Mouse (Mus musculus): ENCODE measurements at regions not wholly inside any gene's neighbourhood (a gene's known extent, or its start where the extent isn't known, plus 50 kb on each side); places are given as distances from the start of the nearest gene placed in this dataset.

DNA sequence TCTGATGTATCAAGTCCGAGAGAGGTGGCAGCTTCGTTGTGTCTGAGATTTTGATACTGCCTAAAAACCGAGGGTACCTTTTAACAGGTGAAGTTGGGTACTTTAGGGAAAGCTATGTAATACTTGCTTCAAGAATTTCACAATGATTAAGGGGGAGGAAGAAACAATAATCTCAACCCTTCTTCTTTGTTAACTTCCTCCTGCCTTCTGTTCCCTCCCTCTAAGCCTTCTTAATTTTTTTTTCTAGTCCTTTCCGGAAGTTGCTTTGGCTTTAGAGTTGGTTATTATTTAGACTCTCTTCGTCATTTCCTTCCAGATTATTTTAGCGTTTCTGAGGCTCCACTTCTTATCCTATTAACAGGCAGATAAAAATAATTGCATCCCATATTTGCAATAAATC lies 121.2 kb downstream of the Btg1 start:
- Histone ChIP-seq H3K4me3 (ENCODE audit: extremely low read depth, insufficient read depth, insufficient read length) (no peak overlapping the region), H3K36me3 (ENCODE audit: control insufficient read depth, insufficient read depth, low read length) (no peaks in the 10 kb centered on the region), H3K27me3 (ENCODE audit: control insufficient read depth, insufficient read depth, low read length) (no peaks in the 10 kb centered on the region), H3K4me1 (ENCODE audit: control insufficient read depth, insufficient read depth, insufficient read length) (no peaks in the 10 kb centered on the region), H3K27ac (ENCODE audit: insufficient read depth, low read length) (no peak overlapping the region)
- TF ChIP-seq CTCF (IDR thresholded peaks at IDR 0.05; ENCODE audit: extremely low read depth, insufficient read depth, insufficient read length, insufficient replicate concordance) (no peak), POLR2A (IDR thresholded peaks at IDR 0.05; ENCODE audit: low read depth, low read length) (no peak)
- 78% methylated on average over 6 of the region's 6 CpGs for WGBS
- no peak for DNase-seq (ENCODE audit: low read depth in 1 of 2, low spot score in 2 of 2)

DNA sequence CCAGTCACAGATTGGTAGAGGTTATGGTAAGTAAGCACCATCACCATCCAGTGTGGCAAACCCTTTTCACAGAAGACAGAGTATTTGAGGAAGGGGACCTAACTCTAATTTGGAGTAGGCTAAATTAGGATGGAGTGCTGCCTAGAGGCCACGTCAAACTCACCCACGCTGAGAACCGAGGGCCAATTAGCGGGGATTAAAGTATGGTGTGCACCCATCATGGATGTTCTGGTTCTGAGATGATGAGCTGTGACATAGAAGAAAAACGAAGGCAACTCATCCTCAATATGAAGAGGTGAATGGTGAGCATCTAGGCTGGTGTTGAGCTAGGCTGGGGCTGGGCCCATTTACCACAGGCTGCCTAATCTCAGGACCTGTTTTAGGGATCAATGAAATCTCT lies 121.8 kb downstream of the Btg1 start:
- 96% methylated on average over 5 of the region's 5 CpGs for WGBS
- DNase-seq (ENCODE audit: low read depth in 1 of 2, low spot score in 2 of 2) = no peak
- Histone ChIP-seq H3K4me1 (ENCODE audit: control insufficient read depth, insufficient read depth, insufficient read length) (no peaks in the 10 kb centered on the region), H3K36me3 (ENCODE audit: control insufficient read depth, insufficient read depth, low read length) (no peaks in the 10 kb centered on the region), H3K4me3 (ENCODE audit: extremely low read depth, insufficient read depth, insufficient read length) (no peak overlapping the region), H3K27ac (ENCODE audit: insufficient read depth, low read length) (no peak overlapping the region), H3K27me3 (ENCODE audit: control insufficient read depth, insufficient read depth, low read length) (no peaks in the 10 kb centered on the region)
- no peak for TF ChIP-seq POLR2A (IDR thresholded peaks at IDR 0.05; ENCODE audit: low read depth, low read length)
- TF ChIP-seq CTCF (IDR thresholded peaks at IDR 0.05; ENCODE audit: extremely low read depth, insufficient read depth, insufficient read length, insufficient replicate concordance) = no peak

DNA sequence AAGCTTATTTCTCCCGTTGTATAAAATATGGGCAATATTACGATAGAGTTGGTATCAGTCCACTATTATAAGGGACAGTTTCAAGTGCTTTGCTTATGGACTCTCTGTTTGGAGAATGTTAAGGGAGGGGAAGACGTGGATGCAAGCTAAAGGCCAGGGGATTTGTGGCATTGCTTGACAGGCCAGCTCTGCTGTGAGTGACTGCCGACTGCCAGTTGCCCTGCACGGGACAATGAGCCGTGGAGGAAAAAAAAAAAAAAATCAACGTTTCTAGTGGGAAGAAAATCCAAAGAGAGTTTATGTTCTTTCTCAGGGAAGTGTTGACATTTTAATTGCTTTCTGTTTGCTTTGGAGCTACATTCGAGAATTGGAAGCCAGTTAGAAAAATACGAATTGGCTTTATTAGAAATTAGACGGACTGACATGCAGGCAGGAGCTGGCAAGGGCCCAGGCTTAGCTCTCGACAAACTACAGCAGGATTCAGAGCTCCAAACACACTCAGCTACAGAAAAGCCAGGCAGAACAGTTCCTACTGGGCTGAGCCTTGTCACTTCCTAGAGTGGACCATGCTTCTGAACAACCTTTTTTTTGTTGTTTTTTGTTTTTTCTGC lies 127.5 kb downstream of the Btg1 start:
- Histone ChIP-seq H3K4me1 (ENCODE audit: control insufficient read depth, insufficient read depth, insufficient read length) (no peaks in the 10 kb centered on the region), H3K27me3 (ENCODE audit: control insufficient read depth, insufficient read depth, low read length) (no peaks in the 10 kb centered on the region), H3K4me3 (ENCODE audit: extremely low read depth, insufficient read depth, insufficient read length) (no peak overlapping the region), H3K27ac (ENCODE audit: insufficient read depth, low read length) (no peak overlapping the region), H3K36me3 (ENCODE audit: control insufficient read depth, insufficient read depth, low read length) (no peaks in the 10 kb centered on the region)
- no peak for TF ChIP-seq CTCF (IDR thresholded peaks at IDR 0.05; ENCODE audit: extremely low read depth, insufficient read depth, insufficient read length, insufficient replicate concordance)
- no peak for TF ChIP-seq POLR2A (IDR thresholded peaks at IDR 0.05; ENCODE audit: low read depth, low read length)
- no peak for DNase-seq (ENCODE audit: low read depth in 1 of 2, low spot score in 2 of 2)
- WGBS = 73% methylated on average over 11 of the region's 11 CpGs

DNA sequence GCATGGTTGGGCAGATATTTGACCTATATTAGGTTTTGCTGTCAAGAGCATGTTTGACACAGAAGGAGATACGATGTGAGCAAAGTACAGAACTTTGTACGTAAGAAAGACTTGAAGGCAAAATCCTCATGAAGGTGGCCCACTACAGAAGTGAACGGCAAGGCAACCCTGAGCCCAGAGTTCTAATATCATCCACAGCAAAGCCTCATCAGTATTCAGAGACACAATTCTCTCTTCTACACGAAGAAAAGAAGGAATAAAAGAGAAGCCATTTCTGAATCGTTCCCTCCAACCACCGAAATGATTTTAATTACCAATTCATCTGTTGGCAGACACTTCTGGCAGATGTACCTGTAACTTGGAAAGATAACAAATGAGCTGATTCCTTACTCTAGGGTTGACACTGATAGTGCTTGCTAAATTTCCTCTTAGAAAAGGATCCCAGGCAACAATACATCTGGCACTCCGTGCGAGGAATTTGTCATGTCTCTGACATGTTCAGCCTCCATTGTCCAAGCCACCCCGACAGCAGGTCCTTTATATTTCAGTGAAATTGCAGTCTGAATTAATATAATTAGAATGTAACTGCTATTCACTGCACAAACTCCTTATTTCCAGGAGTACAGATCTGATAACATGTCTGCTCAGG lies 130.3 kb downstream of the Btg1 start:
- DNase-seq (ENCODE audit: low read depth in 1 of 2, low spot score in 2 of 2) = no peak
- 93% methylated on average over 9 of the region's 9 CpGs for WGBS
- H3K4me3 ChIP-seq (ENCODE audit: extremely low read depth, insufficient read depth, insufficient read length) = no peak overlapping the region

DNA sequence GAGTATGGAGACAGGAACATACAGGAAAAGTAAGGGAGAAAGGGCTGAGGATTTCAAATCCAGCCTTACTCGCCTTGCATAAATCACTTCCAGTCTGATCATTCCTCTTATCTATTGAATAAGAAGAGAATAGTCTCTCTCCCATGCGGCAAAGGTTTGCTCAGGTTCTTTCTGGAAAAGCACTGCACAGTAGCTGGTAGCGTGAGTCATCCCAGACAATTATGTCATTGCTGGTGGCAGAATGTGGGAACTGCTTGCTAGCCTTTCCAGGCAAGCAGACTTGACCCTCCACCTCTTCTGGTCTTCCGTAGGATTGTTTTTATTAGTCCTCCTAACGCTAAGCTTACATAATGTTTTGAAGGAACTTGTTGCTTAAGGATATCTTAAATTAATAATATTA lies 134.1 kb downstream of the Btg1 start:
- H3K27me3 ChIP-seq (ENCODE audit: control insufficient read depth, insufficient read depth, low read length) = no peaks in the 10 kb centered on the region
- WGBS = 72% methylated on average over 5 of the region's 5 CpGs
- no peak for DNase-seq (ENCODE audit: low read depth in 1 of 2, low spot score in 2 of 2)
- TF ChIP-seq CTCF (IDR thresholded peaks at IDR 0.05; ENCODE audit: extremely low read depth, insufficient read depth, insufficient read length, insufficient replicate concordance) = no peak
- no peak for TF ChIP-seq POLR2A (IDR thresholded peaks at IDR 0.05; ENCODE audit: low read depth, low read length)
- no peak overlapping the region for H3K27ac ChIP-seq (ENCODE audit: insufficient read depth, low read length)
- H3K4me1 ChIP-seq (ENCODE audit: control insufficient read depth, insufficient read depth, insufficient read length) = peaks cover 5% of the 10 kb centered on the region; the same call in 1 of the 2 replicates
- no peaks in the 10 kb centered on the region for H3K36me3 ChIP-seq (ENCODE audit: control insufficient read depth, insufficient read depth, low read length)
- no peak overlapping the region for H3K4me3 ChIP-seq (ENCODE audit: extremely low read depth, insufficient read depth, insufficient read length)

More for the DNA sequence above, 130.3 kb downstream of the Btg1 start:
- no peak overlapping the region for H3K27ac ChIP-seq (ENCODE audit: insufficient read depth, low read length)
- peaks cover 5% of the 10 kb centered on the region; the same call in 1 of the 2 replicates for H3K4me1 ChIP-seq (ENCODE audit: control insufficient read depth, insufficient read depth, insufficient read length)
- no peak for TF ChIP-seq CTCF (IDR thresholded peaks at IDR 0.05; ENCODE audit: extremely low read depth, insufficient read depth, insufficient read length, insufficient replicate concordance)
- no peaks in the 10 kb centered on the region for H3K36me3 ChIP-seq (ENCODE audit: control insufficient read depth, insufficient read depth, low read length)
- H3K27me3 ChIP-seq (ENCODE audit: control insufficient read depth, insufficient read depth, low read length) = no peaks in the 10 kb centered on the region

DNA sequence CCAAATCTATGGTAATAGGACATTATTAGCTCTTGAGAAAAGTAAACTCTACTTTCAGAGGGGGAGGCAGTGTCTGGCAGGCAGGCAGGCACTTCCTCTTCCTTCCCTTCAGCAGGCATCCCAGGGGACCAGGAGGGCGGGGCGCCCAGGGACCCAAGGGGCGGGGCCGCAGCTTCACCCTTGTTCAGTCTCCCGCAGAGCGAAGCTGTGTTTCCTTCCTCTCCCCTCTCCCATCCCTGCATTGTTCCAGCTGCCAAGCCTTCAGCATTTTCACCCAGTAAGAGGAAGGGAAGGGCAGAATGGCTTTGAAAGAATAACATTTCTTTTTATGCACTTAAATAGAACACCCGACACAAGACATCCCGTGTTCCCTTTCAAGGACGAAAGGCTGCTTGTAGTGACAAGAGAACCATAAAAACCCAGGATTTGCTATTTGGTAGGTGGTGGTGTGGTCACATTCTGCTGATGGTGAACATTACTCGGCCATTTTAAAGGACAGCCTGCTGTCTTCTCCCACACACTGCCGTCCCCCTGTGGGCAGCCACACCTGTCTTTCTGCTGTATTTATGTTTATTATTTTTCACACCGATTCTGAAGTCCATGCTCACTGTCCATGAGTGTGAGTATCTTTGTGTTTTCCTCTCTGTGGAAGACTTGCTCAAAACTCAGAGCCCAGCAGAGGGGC lies 134.9 kb downstream of the Btg1 start:
- Histone ChIP-seq H3K27ac (ENCODE audit: insufficient read depth, low read length) (peak overlapping the region; percentile 7; the same call in 1 of the 2 replicates), H3K4me1 (ENCODE audit: control insufficient read depth, insufficient read depth, insufficient read length) (peaks cover 5% of the 10 kb centered on the region; the same call in 1 of the 2 replicates), H3K27me3 (ENCODE audit: control insufficient read depth, insufficient read depth, low read length) (no peaks in the 10 kb centered on the region), H3K36me3 (ENCODE audit: control insufficient read depth, insufficient read depth, low read length) (no peaks in the 10 kb centered on the region), H3K4me3 (ENCODE audit: extremely low read depth, insufficient read depth, insufficient read length) (peak overlapping the region; percentile 29)
- TF ChIP-seq CTCF (IDR thresholded peaks at IDR 0.05; ENCODE audit: extremely low read depth, insufficient read depth, insufficient read length, insufficient replicate concordance) (no peak), POLR2A (IDR thresholded peaks at IDR 0.05; ENCODE audit: low read depth, low read length) (no peak; the same call in 1 of the 2 replicates)
- WGBS = 6% methylated on average over 12 of the region's 12 CpGs
- peak; percentile 82 to 97 for DNase-seq (ENCODE audit: low read depth in 1 of 2, low spot score in 2 of 2)
